Mouse (Mus musculus): Measurements from ENCODE around the gene Pcnx2.

Gene Pcnx2

DNA sequence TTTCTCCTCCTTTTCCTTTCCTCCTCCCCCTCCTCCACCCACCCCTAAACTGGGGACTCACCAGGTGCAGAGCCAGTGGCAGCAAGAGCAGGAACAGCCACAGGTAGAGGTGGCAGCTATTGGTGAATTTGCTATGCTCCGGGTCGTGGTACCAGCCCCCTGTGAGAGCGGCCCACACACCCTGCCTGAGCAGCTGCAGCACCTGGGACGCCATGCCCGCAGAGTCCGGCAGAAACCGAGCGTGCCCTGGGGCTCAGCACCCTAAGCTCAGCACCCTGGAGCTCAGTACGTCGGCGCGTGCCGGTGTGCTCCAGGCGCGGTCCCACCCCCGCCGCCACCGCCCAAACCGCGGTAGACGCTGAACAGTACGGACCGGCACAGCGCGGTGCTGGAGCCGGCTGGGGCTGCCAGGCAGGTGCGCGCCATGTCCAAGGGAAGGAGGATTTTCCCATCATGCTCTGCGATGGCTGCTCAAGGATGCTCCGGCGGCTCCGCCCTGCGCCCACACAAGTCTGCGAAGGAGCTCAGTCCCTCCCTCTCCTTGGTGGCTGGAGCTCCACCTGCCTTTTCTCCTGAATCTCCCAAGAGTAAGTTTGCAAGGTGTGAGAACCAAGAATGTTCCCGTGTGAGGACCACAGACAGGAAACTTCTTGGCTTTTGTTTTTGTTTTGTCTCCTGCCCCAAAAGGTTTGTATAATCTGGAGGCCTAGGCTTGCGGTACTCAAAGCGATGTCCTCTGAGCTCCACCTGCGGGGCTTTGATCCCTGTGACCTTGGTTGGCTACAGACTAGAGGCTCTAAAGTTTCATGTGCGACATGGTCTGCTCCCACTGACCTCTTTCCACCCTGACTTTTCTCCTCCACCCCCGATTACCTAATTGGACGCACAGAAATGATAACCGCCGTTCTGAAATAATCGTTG, at the start of gene Pcnx2:
Gene Pcnx2, minus strand, starts transcription at position 450 of the 921 bp plus-strand sequence.
- no peak for DNase-seq (ENCODE audit: low spot score)

DNA sequence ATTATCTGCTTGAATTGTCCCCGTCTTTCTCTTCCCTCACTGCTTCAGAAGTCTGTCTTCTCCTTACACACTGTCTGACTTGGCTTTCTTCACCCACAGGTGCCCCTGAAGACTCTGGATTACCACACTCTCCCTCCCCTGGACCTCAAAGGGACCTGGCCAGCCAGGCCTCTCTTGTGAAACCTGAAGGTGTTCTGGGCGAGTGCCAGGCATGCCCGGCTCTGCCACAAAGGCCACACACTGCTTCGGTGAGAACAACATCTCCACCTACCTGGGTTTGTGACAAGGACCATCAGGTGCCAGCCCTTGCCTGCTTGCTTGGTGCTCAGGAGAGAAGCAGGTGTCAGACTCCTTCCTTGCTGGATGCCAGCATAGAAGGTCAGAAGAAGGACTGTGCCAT, 46.4 kb upstream of the Pcnx2 start:
- DNase-seq (ENCODE audit: low spot score) = no peak

- DNase-seq (ENCODE audit: low spot score) = peak; percentile 71
These were observed 37.5 kb upstream of the Pcnx2 start for GRCm38 (mm10) chr8:125935649-125936048.

DNA sequence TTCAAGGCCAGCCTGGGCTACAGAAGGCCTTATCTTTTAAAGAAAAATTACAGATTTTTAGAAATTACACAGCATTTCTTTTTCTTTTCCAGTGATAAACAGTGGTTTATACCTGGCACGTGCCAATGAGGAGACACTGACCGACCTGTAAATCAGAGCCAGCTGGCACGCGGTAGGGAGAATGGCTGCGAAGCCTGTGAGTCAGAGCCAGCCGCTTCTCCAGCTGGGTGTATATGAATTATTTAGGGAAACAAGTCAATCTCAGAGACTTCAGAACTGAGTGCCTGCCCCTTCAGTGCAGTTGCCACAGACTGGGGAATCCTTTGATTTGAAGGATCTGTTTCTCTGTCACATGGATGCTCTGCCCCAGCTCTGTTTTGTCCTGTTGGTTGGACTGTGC, 33.7 kb upstream of the Pcnx2 start:
- DNase-seq (ENCODE audit: low spot score) = no peak

DNA sequence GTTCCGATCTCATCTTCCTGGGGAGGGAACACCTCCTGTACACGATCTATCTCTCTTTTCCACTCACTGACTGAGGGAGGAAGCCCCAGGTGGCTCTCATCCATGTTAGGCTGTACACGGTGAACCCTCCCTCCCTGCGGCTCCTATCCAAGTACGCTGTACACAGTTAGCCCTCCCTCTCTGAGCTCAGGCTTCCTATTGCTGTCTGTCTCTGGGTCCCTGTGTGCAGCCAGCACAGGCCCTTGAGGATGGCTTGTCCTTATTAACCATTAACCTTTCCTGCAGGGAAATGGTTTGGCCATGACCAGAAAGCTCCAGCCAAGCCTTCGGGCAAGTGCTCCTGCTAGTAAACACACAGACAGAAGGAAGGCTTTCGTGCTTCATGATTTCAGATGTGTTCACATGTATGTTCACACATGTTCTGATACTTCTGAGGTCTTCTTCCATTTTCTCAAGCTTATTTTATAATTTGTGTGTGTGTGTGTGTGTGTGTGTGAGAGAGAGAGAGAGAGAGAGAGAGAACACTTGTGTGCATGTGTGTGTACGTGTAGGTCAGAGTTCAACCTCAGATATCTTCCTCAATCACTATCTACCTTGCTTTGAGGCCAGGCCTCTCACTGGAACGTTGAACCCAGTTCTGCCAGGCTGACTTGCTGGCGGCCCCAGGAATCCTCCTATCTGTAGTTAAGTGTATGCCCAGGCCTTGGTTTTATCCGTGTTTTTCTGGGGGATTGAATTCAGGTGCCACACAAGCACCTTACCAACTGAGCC, 32.3 kb upstream of the Pcnx2 start:
- no peak for DNase-seq (ENCODE audit: low spot score)

DNA sequence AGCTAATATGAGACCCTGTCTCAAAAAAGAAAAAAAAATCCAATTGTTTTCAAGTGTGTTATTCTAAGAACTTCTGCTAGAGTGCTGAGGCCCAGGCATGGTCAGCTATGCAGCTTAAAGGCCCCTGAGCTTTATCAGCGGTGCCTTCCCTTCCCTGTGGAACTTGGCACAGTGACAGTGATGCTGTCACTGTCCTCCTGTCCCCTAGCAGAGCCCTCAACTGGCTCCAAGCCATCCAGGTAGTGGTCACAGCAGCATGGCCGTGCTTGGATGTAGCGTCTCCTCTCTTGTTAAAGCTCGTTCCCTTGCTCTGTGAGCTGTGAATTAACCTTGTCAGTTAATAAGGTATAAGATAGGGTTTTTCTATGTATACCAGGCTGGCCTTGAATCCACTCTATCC, 28.5 kb upstream of the Pcnx2 start:
- DNase-seq (ENCODE audit: low spot score) = no peak

GRCm38 (mm10) chr8:125922333-125922732, 24.2 kb upstream of the Pcnx2 start:
- DNase-seq (ENCODE audit: low spot score) = no peak

- DNase-seq (ENCODE audit: low spot score) = no peak
These were observed 22.6 kb upstream of the Pcnx2 start for GRCm38 (mm10) chr8:125920761-125921160.

DNA sequence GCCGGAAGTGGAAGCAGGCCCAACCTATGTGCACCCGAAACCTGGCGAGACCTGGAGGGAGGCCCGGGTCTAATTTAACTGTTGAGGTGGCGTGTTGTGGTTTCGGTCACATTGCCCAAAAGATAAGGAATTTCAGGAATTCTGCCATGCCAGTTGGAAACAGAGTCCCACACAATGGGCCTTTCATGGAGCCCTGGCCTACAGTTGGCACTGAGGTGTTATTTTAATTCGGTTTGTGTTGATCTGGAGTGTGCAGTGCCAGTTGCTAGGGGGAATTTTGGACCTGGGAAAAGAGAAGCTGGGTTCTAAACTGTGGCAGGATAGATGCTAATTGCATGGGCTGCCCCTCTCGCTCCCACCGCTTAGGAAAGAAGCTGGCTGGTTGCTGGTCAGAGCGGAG, 22.2 kb upstream of the Pcnx2 start:
- no peak for DNase-seq (ENCODE audit: low spot score)

- no peak for DNase-seq (ENCODE audit: low spot score)
These were observed 21.4 kb upstream of the Pcnx2 start for GRCm38 (mm10) chr8:125919560-125919959.

GRCm38 (mm10) chr8:125918719-125919118, 20.6 kb upstream of the Pcnx2 start:
- no peak for DNase-seq (ENCODE audit: low spot score)

DNA sequence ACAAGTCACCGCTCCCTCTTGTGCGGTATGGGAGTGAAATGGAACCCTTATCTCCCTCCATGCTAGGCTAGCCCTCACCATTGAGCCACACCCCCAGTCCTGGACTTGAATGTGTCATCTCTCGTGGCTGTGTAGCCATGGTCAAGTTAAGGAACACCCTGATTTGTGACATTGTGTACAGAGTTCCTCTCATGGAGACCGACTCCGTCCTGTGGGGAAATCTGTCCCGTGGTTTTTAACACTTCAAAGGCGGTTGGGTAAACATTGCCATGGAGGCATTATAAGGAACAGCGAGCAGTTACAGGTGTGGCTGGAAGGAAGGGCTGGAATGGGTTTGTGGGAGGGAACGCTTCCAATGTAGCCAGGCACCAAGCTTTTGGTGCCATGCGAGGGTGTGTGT, 18.9 kb upstream of the Pcnx2 start:
- no peak for DNase-seq (ENCODE audit: low spot score)

DNA sequence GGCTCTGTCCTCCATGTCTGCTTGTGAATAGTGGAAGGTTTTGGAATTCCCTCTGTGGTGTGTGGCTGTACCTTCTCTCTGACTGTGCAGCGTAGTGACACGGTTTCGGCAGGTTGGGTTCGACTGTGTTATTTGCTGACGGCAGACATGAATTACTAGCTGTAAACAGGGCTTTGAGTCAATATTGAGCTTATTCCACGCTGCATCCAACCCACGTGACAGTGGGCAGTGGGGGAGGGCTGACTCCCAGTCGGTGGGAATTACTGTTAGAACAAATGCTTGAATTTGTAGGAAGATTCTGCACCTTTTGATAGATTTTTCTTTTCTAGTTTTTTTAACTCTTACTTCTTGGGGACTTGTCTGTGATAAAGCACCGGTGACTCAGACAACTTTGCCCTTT, 16.3 kb upstream of the Pcnx2 start:
- no peak for DNase-seq (ENCODE audit: low spot score)

GRCm38 (mm10) chr8:125913206-125913605, 15.1 kb upstream of the Pcnx2 start:
- no peak for DNase-seq (ENCODE audit: low spot score)

DNA sequence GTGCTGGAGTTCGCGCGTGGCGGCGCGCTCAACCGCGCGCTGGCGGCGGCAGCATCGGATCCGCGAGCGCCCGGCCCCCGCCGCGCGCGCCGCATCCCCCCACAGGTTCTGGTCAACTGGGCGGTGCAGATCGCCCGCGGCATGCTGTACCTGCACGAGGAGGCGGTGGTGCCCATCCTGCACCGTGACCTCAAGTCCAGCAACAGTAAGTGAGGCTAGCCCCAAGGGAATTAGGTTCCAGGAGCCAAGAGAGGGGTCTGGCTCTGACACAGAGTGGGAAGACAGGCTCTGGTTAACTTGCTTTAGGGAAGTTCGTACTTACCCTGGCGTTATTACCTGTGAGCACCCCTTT, 13.1 kb upstream of the Pcnx2 start:
- no peak for DNase-seq (ENCODE audit: low spot score)

GRCm38 (mm10) chr8:125910365-125911228, 12.5 kb upstream of the Pcnx2 start, which contains the start of gene Map3k21:
Gene Map3k21 (plus strand): TSS chr8:125910450.
- DNase-seq (ENCODE audit: low spot score) = no peak

- DNase-seq (ENCODE audit: low spot score) = no peak
These were observed 11.7 kb upstream of the Pcnx2 start for GRCm38 (mm10) chr8:125909661-125910364.

DNA sequence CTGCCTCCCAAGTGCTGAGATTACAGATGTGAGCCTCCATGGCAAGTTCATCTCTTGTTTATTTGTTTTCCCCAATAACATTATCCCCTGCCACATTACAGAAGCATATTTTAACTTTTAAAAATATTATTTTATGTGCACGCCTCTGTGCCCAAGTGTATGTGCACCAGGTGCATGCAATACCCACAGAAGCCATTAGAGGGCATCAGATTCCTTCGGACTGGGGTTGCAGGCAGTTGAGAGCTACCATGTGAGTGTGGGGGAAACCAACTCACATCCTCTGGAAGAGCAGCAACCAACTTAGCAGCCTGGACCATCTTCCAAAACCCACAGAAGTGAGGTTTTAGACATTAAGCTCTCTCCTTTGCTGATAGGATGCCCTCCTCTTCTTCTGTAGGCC, 9.2 kb upstream of the Pcnx2 start:
- no peak for DNase-seq (ENCODE audit: low spot score)

DNA sequence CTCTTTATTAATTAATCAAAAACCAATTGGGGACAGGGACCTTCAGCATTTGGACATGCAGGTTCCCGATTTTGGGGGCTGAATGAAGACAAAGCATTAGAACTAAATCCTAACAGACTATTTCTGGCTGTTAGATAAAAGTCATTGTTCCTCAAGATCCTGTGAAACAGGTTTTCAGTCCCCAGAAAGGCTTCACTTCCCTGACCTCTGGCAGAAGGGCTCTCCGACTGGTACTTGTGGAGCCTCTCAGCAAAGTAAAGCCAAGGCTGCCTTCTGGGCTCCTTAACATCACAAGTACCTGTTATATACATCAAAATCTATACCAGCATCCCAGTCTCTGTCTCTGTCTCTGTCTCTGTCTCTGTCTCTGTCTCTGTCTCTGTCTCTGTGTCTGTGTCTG, 7.2 kb upstream of the Pcnx2 start:
- DNase-seq (ENCODE audit: low spot score) = no peak

- no peak for DNase-seq (ENCODE audit: low spot score)
These were observed 4.4 kb upstream of the Pcnx2 start for GRCm38 (mm10) chr8:125902521-125902920.

DNA sequence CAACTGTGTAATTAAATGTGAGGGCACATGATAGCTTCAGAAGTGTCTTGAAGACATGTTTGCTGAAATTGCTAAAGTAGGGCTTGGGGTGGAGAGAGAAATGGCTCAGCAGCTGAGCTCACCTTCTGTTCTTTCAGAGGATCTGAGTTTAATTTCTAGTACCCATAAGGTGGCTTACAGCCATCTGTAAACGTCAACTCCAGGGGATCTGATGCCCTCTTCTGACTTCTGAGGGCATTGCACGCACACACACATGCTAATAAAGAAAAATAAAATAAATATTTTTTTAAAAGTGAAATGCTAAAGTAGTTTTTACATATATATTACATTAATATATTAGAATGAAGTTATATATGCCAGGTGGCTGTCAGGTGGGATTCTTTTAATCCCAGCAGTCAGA, 3.0 kb upstream of the Pcnx2 start:
- no peak for DNase-seq (ENCODE audit: low spot score)

GRCm38 (mm10) chr8:125898899-125899298, 782 bp upstream of the Pcnx2 start:
- DNase-seq (ENCODE audit: low spot score) = no peak

Data from layer of hippocampus, adult 9-10 months (tissue).